Mouse (Mus musculus): ENCODE data around the gene Padi2. TPM values are rescaled to one million over a fixed set of nuclear protein-coding genes. Genes with fewer than 3 reads are reported as not detected.

Gene Padi2
- polyA plus RNA-seq, 1 experiment from 2014 or later, result 1.4 TPM

DNA sequence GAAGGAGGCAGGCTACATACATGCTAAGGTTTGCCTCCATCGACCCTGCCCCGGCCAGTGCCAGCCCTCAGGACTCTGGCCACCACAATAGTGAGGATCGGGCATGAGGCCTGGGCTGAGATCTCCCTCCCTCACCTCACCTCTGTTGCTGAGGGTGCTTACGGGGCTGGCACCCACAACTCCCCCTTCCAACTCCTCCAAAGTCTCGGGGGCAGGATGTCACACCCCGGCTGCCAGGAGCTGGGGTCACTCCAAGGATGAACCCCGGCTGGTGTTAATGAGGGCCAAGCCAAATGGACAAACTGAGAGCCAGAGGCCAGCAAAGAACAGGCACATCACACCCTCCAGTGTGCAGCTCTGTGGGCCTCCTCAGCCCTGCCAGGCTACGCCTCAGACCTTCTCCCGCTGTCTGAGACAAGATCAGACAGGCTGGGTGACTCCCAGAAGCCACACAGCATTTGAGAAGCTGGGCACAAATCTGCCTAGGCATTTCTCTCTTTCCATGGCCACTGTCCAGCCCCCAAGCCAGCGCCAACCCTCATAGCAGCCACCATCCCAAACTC lies 6.2 kb downstream of the Padi2 start:
- Histone ChIP-seq H3K27ac (no peak overlapping the region), H3K9me3 (no peaks in the 10 kb centered on the region), H3K27me3 (replicated peaks) (0 out of 2 replicates have a peak, but pooled peaks cover 8% of the 10 kb centered on the region), H3K9ac (no peak overlapping the region), H3K36me3 (replicated peaks) (no peaks in the 10 kb centered on the region), H3K4me3 (no peak overlapping the region), H3K4me2 (no peak overlapping the region), H3K4me1 (no peaks in the 10 kb centered on the region)
- ATAC-seq (replicated peaks), result no peak
- 87% methylated on average over 10 of the region's 10 CpGs for WGBS

DNA sequence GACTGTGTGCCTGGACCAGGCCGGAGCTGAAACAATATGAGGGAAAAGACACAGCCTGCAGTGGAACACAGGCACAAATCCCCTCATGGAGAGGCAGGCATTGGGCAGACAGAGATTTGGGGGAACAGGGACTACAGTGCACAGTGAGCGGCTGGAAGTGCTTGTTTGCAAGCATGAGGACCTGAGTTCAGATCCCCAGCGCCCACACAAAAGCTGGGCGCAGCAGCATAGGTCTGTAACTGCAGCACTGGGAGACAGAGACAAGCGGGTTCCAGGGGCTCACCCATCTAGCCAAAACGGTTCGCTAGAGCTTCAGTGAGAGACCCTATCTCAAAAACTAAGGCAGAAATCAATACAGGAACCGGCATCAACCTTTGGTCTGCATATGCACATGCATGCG lies 7.4 kb downstream of the Padi2 start:
- no peak overlapping the region for H3K27ac ChIP-seq
- H3K36me3 ChIP-seq (replicated peaks), result no peaks in the 10 kb centered on the region
- no peaks in the 10 kb centered on the region for H3K4me1 ChIP-seq
- H3K27me3 ChIP-seq (replicated peaks), result 0 out of 2 replicates have a peak, but pooled peaks cover 5% of the 10 kb centered on the region
- no peak overlapping the region for H3K4me2 ChIP-seq
- 95% methylated on average over 9 of the region's 9 CpGs for WGBS
- no peak overlapping the region for H3K9ac ChIP-seq
- no peaks in the 10 kb centered on the region for H3K9me3 ChIP-seq
- no peak for ATAC-seq (replicated peaks)
- no peak overlapping the region for H3K4me3 ChIP-seq

DNA sequence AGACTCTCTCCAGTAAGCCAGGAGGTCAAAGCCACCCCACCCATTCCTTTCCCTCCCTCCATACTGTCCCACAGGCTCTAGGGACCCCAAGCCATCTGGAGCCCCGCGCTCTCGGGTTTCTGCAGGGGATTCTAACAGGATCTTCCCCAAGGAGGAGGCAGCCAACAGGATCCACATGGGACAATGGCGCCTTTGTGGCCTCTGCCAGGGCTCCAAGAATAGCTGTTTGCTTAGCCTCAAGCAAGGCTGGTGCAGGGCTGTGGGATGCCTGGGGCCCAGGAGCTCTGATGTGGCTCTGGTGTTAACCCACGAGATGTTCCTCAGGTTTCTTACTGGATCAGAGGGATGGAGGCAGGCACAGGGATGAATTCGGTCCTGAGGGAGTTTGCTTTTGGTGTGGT lies 8.6 kb downstream of the Padi2 start:
- no peak for ATAC-seq (replicated peaks)
- no peaks in the 10 kb centered on the region for H3K27me3 ChIP-seq (replicated peaks)
- no peaks in the 10 kb centered on the region for H3K4me1 ChIP-seq
- no peaks in the 10 kb centered on the region for H3K36me3 ChIP-seq (replicated peaks)
- H3K4me3 ChIP-seq, result no peak overlapping the region
- WGBS, result 43% methylated on average over 6 of the region's 6 CpGs
- H3K9ac ChIP-seq, result no peak overlapping the region
- no peak overlapping the region for H3K27ac ChIP-seq
- H3K9me3 ChIP-seq, result no peaks in the 10 kb centered on the region
- H3K4me2 ChIP-seq, result no peak overlapping the region

DNA sequence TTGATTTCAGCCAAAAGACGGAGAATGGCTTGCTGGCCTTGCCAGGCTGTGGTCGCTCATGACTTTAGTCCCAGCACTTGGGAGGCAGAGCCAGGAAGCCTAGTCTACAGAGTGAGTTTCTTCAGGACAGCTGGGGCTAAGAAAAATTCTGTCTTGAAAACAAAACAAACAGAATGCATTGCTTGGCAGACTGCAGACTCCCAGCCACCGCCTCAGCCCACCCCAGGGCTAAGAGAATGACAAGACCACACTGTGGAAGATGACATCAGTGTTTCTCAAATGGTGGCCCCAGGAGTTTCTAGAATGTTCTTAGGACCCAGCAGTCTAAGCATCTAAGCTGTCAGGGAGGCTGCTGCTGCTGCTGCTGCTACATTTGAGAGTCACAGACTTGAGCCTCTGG lies 9.1 kb downstream of the Padi2 start:
- H3K4me2 ChIP-seq, result no peak overlapping the region
- H3K27ac ChIP-seq, result no peak overlapping the region
- WGBS, result 81% methylated on average over 3 of the region's 3 CpGs
- H3K27me3 ChIP-seq (replicated peaks), result no peaks in the 10 kb centered on the region
- no peak for ATAC-seq (replicated peaks)
- H3K36me3 ChIP-seq (replicated peaks), result no peaks in the 10 kb centered on the region
- H3K4me3 ChIP-seq, result no peak overlapping the region
- no peak overlapping the region for H3K9ac ChIP-seq
- H3K4me1 ChIP-seq, result no peaks in the 10 kb centered on the region
- no peaks in the 10 kb centered on the region for H3K9me3 ChIP-seq

DNA sequence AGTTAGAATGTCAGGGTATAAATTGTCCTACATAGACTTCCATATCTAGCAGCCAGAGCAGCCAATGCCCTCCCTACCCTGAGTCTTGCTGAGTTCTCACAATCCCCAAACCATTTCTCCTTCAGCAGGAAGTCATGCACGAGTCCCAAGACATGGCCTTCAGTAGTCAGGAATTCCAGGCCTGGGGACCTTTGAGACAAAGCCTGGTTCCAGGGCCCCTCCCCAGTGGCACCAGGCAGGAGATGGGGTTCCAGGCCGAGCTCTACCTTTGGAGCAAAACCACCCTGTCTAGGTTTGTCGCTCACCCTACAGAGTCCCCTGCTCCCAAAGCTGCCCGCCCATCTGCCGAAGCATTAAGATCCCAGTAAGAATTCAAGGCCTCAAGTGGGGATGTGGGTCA lies 10.2 kb downstream of the Padi2 start:
- Histone ChIP-seq H3K27me3 (replicated peaks) (no peaks in the 10 kb centered on the region), H3K9me3 (no peaks in the 10 kb centered on the region), H3K27ac (no peak overlapping the region), H3K9ac (no peak overlapping the region), H3K4me2 (no peak overlapping the region), H3K4me1 (no peaks in the 10 kb centered on the region), H3K36me3 (replicated peaks) (no peaks in the 10 kb centered on the region), H3K4me3 (no peak overlapping the region)
- no peak for ATAC-seq (replicated peaks)
- WGBS, result 92% methylated on average over 5 of the region's 5 CpGs

DNA sequence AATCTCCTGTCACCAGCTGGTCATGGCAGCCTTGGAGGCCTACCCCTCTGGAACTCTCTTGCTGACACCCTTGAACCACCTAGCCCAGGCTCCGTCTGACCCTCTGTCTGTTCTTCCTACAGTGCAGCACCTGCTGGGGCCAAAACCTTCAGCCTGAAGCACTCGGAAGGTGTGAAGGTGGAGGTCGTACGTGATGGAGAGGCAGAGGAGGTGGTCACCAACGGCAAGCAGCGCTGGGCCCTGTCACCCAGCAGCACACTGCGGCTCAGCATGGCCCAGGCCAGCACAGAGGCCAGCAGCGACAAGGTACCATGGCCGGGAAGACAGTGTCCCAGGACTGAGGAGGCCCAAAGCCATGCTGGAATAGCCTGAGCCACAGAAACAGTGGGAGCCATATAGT lies 11.3 kb downstream of the Padi2 start:
- 91% methylated on average over 9 of the region's 9 CpGs for WGBS
- Histone ChIP-seq H3K4me1 (no peaks in the 10 kb centered on the region), H3K9me3 (no peaks in the 10 kb centered on the region), H3K36me3 (replicated peaks) (no peaks in the 10 kb centered on the region), H3K27ac (no peak overlapping the region), H3K9ac (no peak overlapping the region), H3K4me2 (no peak overlapping the region), H3K4me3 (no peak overlapping the region), H3K27me3 (replicated peaks) (no peaks in the 10 kb centered on the region)
- ATAC-seq (replicated peaks), result no peak

DNA sequence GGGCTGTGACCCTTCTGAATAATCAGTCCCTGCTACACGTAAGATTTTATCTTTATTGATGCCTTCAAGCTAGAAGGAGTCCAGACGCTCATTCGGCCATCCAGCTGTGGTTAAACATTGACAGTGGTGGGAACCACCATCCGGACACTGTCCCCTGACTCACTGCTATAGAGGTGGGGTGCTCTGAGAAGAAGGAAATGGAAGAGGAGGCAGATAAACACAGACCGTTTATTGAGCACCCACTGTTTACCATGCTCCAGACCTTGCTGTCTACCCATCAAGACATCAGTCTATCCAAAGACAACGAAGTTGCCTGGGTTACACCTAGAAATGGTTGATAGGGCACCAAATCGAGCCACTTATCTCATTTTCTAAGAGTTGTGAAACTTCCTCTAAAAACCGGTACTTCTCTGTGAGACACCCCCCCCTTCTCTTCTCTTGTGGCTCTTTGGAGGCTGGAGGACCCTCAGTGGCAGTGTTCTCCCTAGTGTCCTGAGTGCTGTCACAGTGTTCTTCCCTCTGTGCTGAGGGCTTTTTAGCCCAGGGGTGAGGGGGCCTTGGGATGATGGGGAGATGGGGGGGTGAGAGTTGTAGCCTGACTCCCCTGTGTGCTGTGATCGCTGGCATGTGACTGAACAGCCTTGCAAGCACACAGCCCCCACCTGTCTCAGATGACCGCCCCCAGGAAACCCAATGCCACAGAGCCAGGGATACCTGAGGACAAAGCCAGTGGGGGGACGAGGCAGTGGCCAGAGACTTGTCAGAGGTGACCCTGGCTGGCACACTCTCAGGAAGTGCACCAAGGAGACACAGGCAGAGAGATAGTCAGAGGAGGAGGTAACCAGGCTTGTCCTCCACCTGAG lies 14.1 kb downstream of the Padi2 start:
- Histone ChIP-seq H3K4me1 (no peaks in the 10 kb centered on the region), H3K27me3 (replicated peaks) (no peaks in the 10 kb centered on the region), H3K36me3 (replicated peaks) (no peaks in the 10 kb centered on the region), H3K9me3 (no peaks in the 10 kb centered on the region), H3K4me2 (no peak overlapping the region), H3K27ac (no peak overlapping the region), H3K9ac (no peak overlapping the region), H3K4me3 (no peak overlapping the region)
- WGBS, result 80% methylated on average over 11 of the region's 11 CpGs
- ATAC-seq (replicated peaks), result no peak

DNA sequence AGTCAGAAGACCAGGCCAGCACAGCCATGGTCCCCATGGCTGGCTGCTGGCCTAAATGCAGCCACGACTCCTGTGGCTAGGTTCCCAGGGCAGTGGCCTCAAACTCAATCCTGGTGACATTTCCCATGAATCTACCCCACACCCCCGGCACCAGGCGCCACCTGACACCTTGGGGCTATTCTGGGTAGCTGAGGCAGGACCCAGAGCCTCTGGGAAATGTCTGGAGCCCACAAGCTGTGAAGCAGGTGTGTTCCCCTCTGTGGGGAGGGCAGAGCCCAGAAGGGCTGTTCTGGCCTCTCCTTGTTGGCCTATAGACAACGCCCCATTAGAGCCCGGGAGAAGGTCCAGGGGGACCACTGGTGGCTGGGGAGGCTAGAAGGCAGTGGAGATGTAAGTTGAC lies 16.4 kb downstream of the Padi2 start:
- no peaks in the 10 kb centered on the region for H3K27me3 ChIP-seq (replicated peaks)
- no peaks in the 10 kb centered on the region for H3K4me1 ChIP-seq
- no peak overlapping the region for H3K4me2 ChIP-seq
- no peak overlapping the region for H3K4me3 ChIP-seq
- no peaks in the 10 kb centered on the region for H3K36me3 ChIP-seq (replicated peaks)
- no peak overlapping the region for H3K9ac ChIP-seq
- H3K9me3 ChIP-seq, result no peaks in the 10 kb centered on the region
- H3K27ac ChIP-seq, result no peak overlapping the region
- WGBS, result 86% methylated on average over 5 of the region's 5 CpGs
- no peak for ATAC-seq (replicated peaks)

DNA sequence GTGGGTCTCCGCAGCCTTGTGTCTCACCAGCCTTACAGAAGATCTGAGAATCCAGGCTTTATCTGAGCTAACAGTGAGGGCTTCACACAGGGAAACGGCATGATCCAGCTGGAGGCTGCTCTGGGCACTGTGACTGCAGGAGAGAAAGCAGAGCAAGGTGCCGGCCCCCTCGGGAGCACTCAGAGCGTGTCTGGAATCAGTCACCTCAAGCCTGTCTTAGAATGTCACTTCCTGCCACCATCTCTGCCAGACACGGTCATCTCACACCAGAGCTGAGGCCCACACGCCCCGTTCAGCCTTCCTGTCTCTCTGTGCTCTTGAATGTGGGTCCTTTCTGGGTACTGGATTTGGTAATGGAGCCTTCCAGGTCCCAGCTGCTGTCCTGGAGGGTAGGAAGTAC lies 19.5 kb downstream of the Padi2 start:
- no peak overlapping the region for H3K9ac ChIP-seq
- no peak overlapping the region for H3K4me3 ChIP-seq
- no peak overlapping the region for H3K27ac ChIP-seq
- no peak overlapping the region for H3K4me2 ChIP-seq
- no peaks in the 10 kb centered on the region for H3K27me3 ChIP-seq (replicated peaks)
- ATAC-seq (replicated peaks), result no peak
- WGBS, result 86% methylated on average over 8 of the region's 8 CpGs
- H3K9me3 ChIP-seq, result no peaks in the 10 kb centered on the region
- H3K36me3 ChIP-seq (replicated peaks), result no peaks in the 10 kb centered on the region
- H3K4me1 ChIP-seq, result 0 out of 2 replicates have a peak, but pooled peaks cover 3% of the 10 kb centered on the region

DNA sequence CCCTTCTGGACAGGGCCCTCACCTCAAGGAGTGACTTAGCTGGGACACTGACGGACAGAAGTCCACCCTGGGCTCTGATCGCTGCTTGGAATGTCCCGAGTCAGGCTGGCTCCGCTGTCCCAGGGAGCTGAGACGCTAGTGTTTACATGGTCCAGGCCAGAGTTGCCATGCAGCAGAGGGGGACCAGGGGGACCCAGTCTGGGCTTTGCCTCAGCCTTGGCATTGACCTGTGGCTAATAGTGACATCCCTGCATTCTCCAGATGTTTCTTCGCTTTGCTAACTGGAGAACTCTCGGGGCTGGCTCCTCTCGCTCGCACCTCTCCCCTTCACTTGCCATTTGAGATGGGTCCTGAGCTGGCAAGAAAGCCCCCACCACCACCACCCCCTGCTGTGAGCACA lies 22.2 kb downstream of the Padi2 start:
- ATAC-seq (replicated peaks), result no peak
- Histone ChIP-seq H3K36me3 (replicated peaks) (no peaks in the 10 kb centered on the region), H3K27me3 (replicated peaks) (no peaks in the 10 kb centered on the region), H3K4me3 (no peak overlapping the region), H3K4me2 (no peak overlapping the region), H3K27ac (no peak overlapping the region), H3K9ac (no peak overlapping the region), H3K4me1 (0 out of 2 replicates have a peak, but pooled peaks cover 3% of the 10 kb centered on the region), H3K9me3 (no peaks in the 10 kb centered on the region)
- 80% methylated on average over 9 of the region's 9 CpGs for WGBS

DNA sequence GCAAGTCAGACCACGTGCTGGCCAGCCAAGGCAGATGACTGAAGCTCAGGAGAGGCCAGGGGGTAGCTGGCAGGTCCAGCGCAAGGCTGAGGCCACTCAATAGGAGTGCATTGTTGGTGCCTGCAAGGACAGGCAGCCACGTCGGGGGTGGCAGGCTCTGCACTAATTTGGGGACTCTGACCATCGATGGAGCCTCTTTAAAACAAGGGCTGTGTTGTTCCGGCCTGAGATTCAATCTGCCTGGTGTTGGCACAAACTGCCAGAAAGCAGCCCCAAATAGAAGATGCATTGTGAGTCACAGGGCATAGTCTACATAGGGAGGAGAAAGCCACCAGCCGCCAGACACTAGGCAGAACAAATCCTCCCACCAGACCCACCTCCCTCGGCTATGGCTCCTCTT lies 23.6 kb downstream of the Padi2 start:
- H3K9ac ChIP-seq, result no peak overlapping the region
- H3K27me3 ChIP-seq (replicated peaks), result no peaks in the 10 kb centered on the region
- no peaks in the 10 kb centered on the region for H3K9me3 ChIP-seq
- ATAC-seq (replicated peaks), result no peak; the same call in 1 of the 2 replicates
- no peaks in the 10 kb centered on the region for H3K36me3 ChIP-seq (replicated peaks)
- H3K4me2 ChIP-seq, result no peak overlapping the region
- H3K4me1 ChIP-seq, result 0 out of 2 replicates have a peak, but pooled peaks cover 3% of the 10 kb centered on the region
- H3K4me3 ChIP-seq, result no peak overlapping the region
- 62% methylated on average over 8 of the region's 8 CpGs for WGBS
- H3K27ac ChIP-seq, result peak overlapping the region; percentile 43; the same call in 1 of the 2 replicates

DNA sequence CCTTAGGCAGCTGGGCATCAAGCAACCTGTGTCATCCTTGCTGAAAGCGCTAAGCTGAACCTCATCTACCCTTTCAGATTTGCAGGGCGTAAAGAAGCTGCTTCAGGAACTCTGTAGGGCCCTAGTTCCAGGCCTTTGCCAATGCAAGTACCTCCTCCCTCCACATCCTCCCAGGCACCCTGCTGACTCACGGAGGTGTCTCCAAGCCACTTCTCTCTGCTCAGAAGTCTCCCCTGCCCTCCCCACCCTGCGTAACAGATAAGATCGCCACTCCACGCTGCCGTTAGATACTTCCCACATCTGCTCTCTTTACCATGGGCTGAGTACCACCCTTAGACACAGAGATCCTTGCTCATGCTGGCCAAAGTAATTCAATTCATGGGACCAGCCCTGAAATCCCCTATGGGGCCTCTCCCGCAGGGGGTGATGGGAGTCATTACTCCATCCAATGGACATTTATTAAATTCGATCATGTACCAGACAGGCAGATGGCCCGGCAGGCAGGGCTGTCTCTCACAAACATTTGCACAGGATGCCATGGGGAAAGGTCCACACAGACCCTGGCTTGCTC lies 24.8 kb downstream of the Padi2 start:
- H3K9ac ChIP-seq, result no peak overlapping the region
- no peak overlapping the region for H3K4me2 ChIP-seq
- no peak overlapping the region for H3K27ac ChIP-seq
- no peaks in the 10 kb centered on the region for H3K36me3 ChIP-seq (replicated peaks)
- 66% methylated on average over 10 of the region's 10 CpGs for WGBS
- 0 out of 2 replicates have a peak, but pooled peaks cover 3% of the 10 kb centered on the region for H3K4me1 ChIP-seq
- no peak overlapping the region for H3K4me3 ChIP-seq
- H3K27me3 ChIP-seq (replicated peaks), result no peaks in the 10 kb centered on the region
- ATAC-seq (replicated peaks), result no peak
- H3K9me3 ChIP-seq, result no peaks in the 10 kb centered on the region

Data from midbrain, embryonic 15.5 days (tissue).